Mouse (Mus musculus): Measurements from ENCODE around the gene Hist1h3c. TPM values are rescaled to one million over a fixed set of nuclear protein-coding genes. Genes with fewer than 3 reads are reported as not detected.

Gene Hist1h3c
- polyA plus RNA-seq, 1 experiment from 2014 or later, result 10.6 TPM

- Histone ChIP-seq H3K27me3 (ENCODE audit: control insufficient read depth, insufficient read depth, low read length) (no peaks in the 10 kb centered on the region), H3K4me1 (replicated peaks; ENCODE audit: control insufficient read depth, insufficient read depth, low read length) (peaks cover 8% of the 10 kb centered on the region; the same call in 1 of the 2 replicates), H3K36me3 (ENCODE audit: control insufficient read depth, insufficient read depth, low read length) (no peaks in the 10 kb centered on the region), H3K9ac (ENCODE audit: low read length) (peak overlapping the region; percentile 74), H3K27ac (ENCODE audit: low read depth, low read length) (peak overlapping the region; percentile 95), H3K9me3 (ENCODE audit: control insufficient read depth, low read length) (no peaks in the 10 kb centered on the region), H3K4me3 (ENCODE audit: low read depth, low read length) (peak overlapping the region; percentile 38; the same call in 1 of the 2 replicates), H3K4me2 (ENCODE audit: low read depth, low read length, severe bottlenecking) (peak overlapping the region; percentile 74; the same call in 1 of the 2 replicates)
- DNase-seq (ENCODE audit: low spot score), result no peak
- 61% methylated on average over 1 of the region's 1 CpGs for WGBS
- no peak for ATAC-seq (replicated peaks; ENCODE audit: low FRiP score)
These were observed 14.5 kb upstream of the Hist1h3c start for GRCm38 (mm10) chr13:23759916-23760239.

GRCm38 (mm10) chr13:23759251-23759771, 13.9 kb upstream of the Hist1h3c start:
- Histone ChIP-seq H3K9me3 (ENCODE audit: control insufficient read depth, low read length) (no peaks in the 10 kb centered on the region), H3K4me1 (replicated peaks; ENCODE audit: control insufficient read depth, insufficient read depth, low read length) (peaks cover 8% of the 10 kb centered on the region; the same call in 1 of the 2 replicates), H3K27ac (ENCODE audit: low read depth, low read length) (peak overlapping the region; percentile 13; the same call in 1 of the 2 replicates), H3K9ac (ENCODE audit: low read length) (no peak overlapping the region), H3K4me2 (ENCODE audit: low read depth, low read length, severe bottlenecking) (no peak overlapping the region), H3K36me3 (ENCODE audit: control insufficient read depth, insufficient read depth, low read length) (no peaks in the 10 kb centered on the region), H3K27me3 (ENCODE audit: control insufficient read depth, insufficient read depth, low read length) (no peaks in the 10 kb centered on the region), H3K4me3 (ENCODE audit: low read depth, low read length) (no peak overlapping the region)
- 72% methylated on average over 3 of the region's 3 CpGs for WGBS
- ATAC-seq (replicated peaks; ENCODE audit: low FRiP score) (no peak), DNase-seq (ENCODE audit: low spot score) (no peak)

GRCm38 (mm10) chr13:23757921-23758320, 12.5 kb upstream of the Hist1h3c start:
- ATAC-seq (replicated peaks; ENCODE audit: low FRiP score) (no peak), DNase-seq (ENCODE audit: low spot score) (no peak)
- H3K9ac ChIP-seq (ENCODE audit: low read length), result 0 out of 2 replicates have a peak overlapping the region, but pooled peaks have one; percentile 7
- no peak overlapping the region for H3K4me3 ChIP-seq (ENCODE audit: low read depth, low read length)
- no peaks in the 10 kb centered on the region for H3K9me3 ChIP-seq (ENCODE audit: control insufficient read depth, low read length)
- WGBS, result 60% methylated on average over 3 of the region's 3 CpGs
- H3K27me3 ChIP-seq (ENCODE audit: control insufficient read depth, insufficient read depth, low read length), result no peaks in the 10 kb centered on the region
- H3K4me2 ChIP-seq (ENCODE audit: low read depth, low read length, severe bottlenecking), result no peak overlapping the region
- 0 out of 2 replicates have a peak, but pooled peaks cover 4% of the 10 kb centered on the region for H3K4me1 ChIP-seq (replicated peaks; ENCODE audit: control insufficient read depth, insufficient read depth, low read length)
- H3K36me3 ChIP-seq (ENCODE audit: control insufficient read depth, insufficient read depth, low read length), result no peaks in the 10 kb centered on the region
- H3K27ac ChIP-seq (ENCODE audit: low read depth, low read length), result peak overlapping the region; percentile 93; the same call in 1 of the 2 replicates

- Histone ChIP-seq H3K9ac (ENCODE audit: low read length) (peak overlapping the region; percentile 64), H3K27ac (ENCODE audit: low read depth, low read length) (peak overlapping the region; percentile 93), H3K4me2 (ENCODE audit: low read depth, low read length, severe bottlenecking) (peak overlapping the region; percentile 69), H3K27me3 (ENCODE audit: control insufficient read depth, insufficient read depth, low read length) (no peaks in the 10 kb centered on the region), H3K9me3 (ENCODE audit: control insufficient read depth, low read length) (no peaks in the 10 kb centered on the region), H3K4me1 (replicated peaks; ENCODE audit: control insufficient read depth, insufficient read depth, low read length) (0 out of 2 replicates have a peak, but pooled peaks cover 4% of the 10 kb centered on the region), H3K4me3 (ENCODE audit: low read depth, low read length) (peak overlapping the region; percentile 32), H3K36me3 (ENCODE audit: control insufficient read depth, insufficient read depth, low read length) (no peaks in the 10 kb centered on the region)
- under 1% methylated on average over 16 of the region's 23 CpGs for WGBS
- peak; percentile 4 for ATAC-seq (replicated peaks; ENCODE audit: low FRiP score)
- peak; percentile 80 for DNase-seq (ENCODE audit: low spot score)
These were observed 11.9 kb upstream of the Hist1h3c start for GRCm38 (mm10) chr13:23757211-23757773.

- WGBS, result 0% methylated on average over 18 of the region's 22 CpGs
- peak within 1 kb of the TSS; percentile 64 for H3K9ac ChIP-seq (ENCODE audit: low read length)
- no peaks in the 10 kb centered on the region for H3K9me3 ChIP-seq (ENCODE audit: control insufficient read depth, low read length)
- peak within 1 kb of the TSS; percentile 69 for H3K4me2 ChIP-seq (ENCODE audit: low read depth, low read length, severe bottlenecking)
- H3K4me1 ChIP-seq (replicated peaks; ENCODE audit: control insufficient read depth, insufficient read depth, low read length), result 0 out of 2 replicates have a peak, but pooled peaks cover 4% of the 10 kb centered on the region
- no peaks in the 10 kb centered on the region for H3K36me3 ChIP-seq (ENCODE audit: control insufficient read depth, insufficient read depth, low read length)
- H3K27me3 ChIP-seq (ENCODE audit: control insufficient read depth, insufficient read depth, low read length), result no peaks in the 10 kb centered on the region
- H3K4me3 ChIP-seq (ENCODE audit: low read depth, low read length), result peak within 1 kb of the TSS; percentile 32
- ATAC-seq (replicated peaks; ENCODE audit: low FRiP score) (peak; percentile 73), DNase-seq (ENCODE audit: low spot score) (peak; percentile 90)
- peak within 1 kb of the TSS; percentile 93 for H3K27ac ChIP-seq (ENCODE audit: low read depth, low read length)
These were observed 11.4 kb upstream of the Hist1h3c start, which contains the start of gene Hist1h4b for GRCm38 (mm10) chr13:23756790-23757189. Hist1h4b (plus strand) TSS chr13:23757013.

GRCm38 (mm10) chr13:23755000-23755399, 9.6 kb upstream of the Hist1h3c start:
- no peak overlapping the region for H3K9ac ChIP-seq (ENCODE audit: low read length)
- H3K27me3 ChIP-seq (ENCODE audit: control insufficient read depth, insufficient read depth, low read length), result no peaks in the 10 kb centered on the region
- H3K4me1 ChIP-seq (replicated peaks; ENCODE audit: control insufficient read depth, insufficient read depth, low read length), result 0 out of 2 replicates have a peak, but pooled peaks cover 4% of the 10 kb centered on the region
- ATAC-seq (replicated peaks; ENCODE audit: low FRiP score), result no peak
- no peak overlapping the region for H3K4me3 ChIP-seq (ENCODE audit: low read depth, low read length)
- H3K9me3 ChIP-seq (ENCODE audit: control insufficient read depth, low read length), result no peaks in the 10 kb centered on the region
- no peak overlapping the region for H3K4me2 ChIP-seq (ENCODE audit: low read depth, low read length, severe bottlenecking)
- H3K36me3 ChIP-seq (ENCODE audit: control insufficient read depth, insufficient read depth, low read length), result no peaks in the 10 kb centered on the region
- DNase-seq (ENCODE audit: low spot score), result no peak
- 0 out of 2 replicates have a peak overlapping the region, but pooled peaks have one; percentile 34 for H3K27ac ChIP-seq (ENCODE audit: low read depth, low read length)

- Histone ChIP-seq H3K4me2 (ENCODE audit: low read depth, low read length, severe bottlenecking) (peak overlapping the region; percentile 56; the same call in 1 of the 2 replicates), H3K4me1 (replicated peaks; ENCODE audit: control insufficient read depth, insufficient read depth, low read length) (0 out of 2 replicates have a peak, but pooled peaks cover 4% of the 10 kb centered on the region), H3K27me3 (ENCODE audit: control insufficient read depth, insufficient read depth, low read length) (no peaks in the 10 kb centered on the region), H3K36me3 (ENCODE audit: control insufficient read depth, insufficient read depth, low read length) (no peaks in the 10 kb centered on the region), H3K9me3 (ENCODE audit: control insufficient read depth, low read length) (no peaks in the 10 kb centered on the region), H3K9ac (ENCODE audit: low read length) (peak overlapping the region; percentile 74), H3K27ac (ENCODE audit: low read depth, low read length) (peak overlapping the region; percentile 75), H3K4me3 (ENCODE audit: low read depth, low read length) (peak overlapping the region; percentile 32; the same call in 1 of the 2 replicates)
- no peak for ATAC-seq (replicated peaks; ENCODE audit: low FRiP score)
- 60% methylated on average over 4 of the region's 4 CpGs for WGBS
- DNase-seq (ENCODE audit: low spot score), result no peak
These were observed 8.1 kb upstream of the Hist1h3c start for GRCm38 (mm10) chr13:23753314-23754078.

- peak overlapping the region; percentile 32 for H3K4me3 ChIP-seq (ENCODE audit: low read depth, low read length)
- no peaks in the 10 kb centered on the region for H3K36me3 ChIP-seq (ENCODE audit: control insufficient read depth, insufficient read depth, low read length)
- no peak for DNase-seq (ENCODE audit: low spot score)
- peak overlapping the region; percentile 75 for H3K27ac ChIP-seq (ENCODE audit: low read depth, low read length)
- H3K4me1 ChIP-seq (replicated peaks; ENCODE audit: control insufficient read depth, insufficient read depth, low read length), result peaks cover 4% of the 10 kb centered on the region; the same call in 1 of the 2 replicates
- 1% methylated on average over 6 of the region's 6 CpGs for WGBS
- peak overlapping the region; percentile 74 for H3K9ac ChIP-seq (ENCODE audit: low read length)
- no peaks in the 10 kb centered on the region for H3K27me3 ChIP-seq (ENCODE audit: control insufficient read depth, insufficient read depth, low read length)
- peak overlapping the region; percentile 56 for H3K4me2 ChIP-seq (ENCODE audit: low read depth, low read length, severe bottlenecking)
- no peak for ATAC-seq (replicated peaks; ENCODE audit: low FRiP score)
- no peaks in the 10 kb centered on the region for H3K9me3 ChIP-seq (ENCODE audit: control insufficient read depth, low read length)
These were observed 7.4 kb upstream of the Hist1h3c start for GRCm38 (mm10) chr13:23752742-23753172.
